Mouse (Mus musculus): Measurements from ENCODE around the gene Gp9.

DNA sequence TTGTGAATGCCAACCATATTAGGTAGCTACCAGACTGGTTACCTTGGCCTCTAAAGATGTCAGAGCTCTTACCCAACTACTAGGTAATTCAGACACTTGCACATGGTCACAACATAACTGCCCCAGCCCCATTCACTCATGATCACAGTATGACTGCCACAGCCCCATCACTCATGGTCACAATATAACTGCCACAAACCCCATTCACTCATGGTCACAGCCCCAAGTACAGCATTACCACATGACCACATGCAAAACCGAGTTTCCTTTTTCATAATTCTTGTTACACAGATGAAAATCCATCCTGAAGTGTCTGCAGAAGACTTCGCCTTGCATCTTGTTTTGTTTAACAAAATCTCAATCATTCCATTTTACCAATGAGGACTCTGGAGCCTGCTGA lies 29.8 kb upstream of the Gp9 start:
- TF ChIP-seq TCF3 (IDR thresholded peaks at IDR 0.05; ENCODE audit: insufficient read length, low read depth) (no peak), MYOD1 (IDR thresholded peaks at IDR 0.05; ENCODE audit: control insufficient read depth in 1 of 3, insufficient read length in 2 of 3, low read depth in 2 of 3) (no peak), MAX (IDR thresholded peaks at IDR 0.05; ENCODE audit: low read depth) (no peak), POLR2A (IDR thresholded peaks at IDR 0.05; ENCODE audit: insufficient read length, low read depth) (no peak), USF1 (IDR thresholded peaks at IDR 0.05; ENCODE audit: low read depth) (no peak), E2F4 (IDR thresholded peaks at IDR 0.05; ENCODE audit: insufficient read depth) (no peak)

All from myocyte (in vitro differentiated cells).